Mouse (Mus musculus) intestine, postnatal 0 days (tissue): ENCODE measurements around the gene Lefty1. TPM values are rescaled to one million over a fixed set of nuclear protein-coding genes. Genes with fewer than 3 reads are reported as not detected.

Experiments
- ATAC-seq: fragments of 200-750 bp; cut with Nextera tagmentation; 2 replicates; pipeline ENCODE4 v1.8.0; 2017; ENCODE audit warnings: mild to moderate bottlenecking, moderate TSS enrichment, moderate library complexity
- H3K27ac ChIP-seq: fragments of 300-500 bp; sonication (generic); 2 replicates; pipeline ENCODE4 v1.5.1; 2014; ENCODE audit warnings: mild to moderate bottlenecking, low read depth, low read length, moderate library complexity
- H3K27me3 ChIP-seq: fragments of 300-500 bp; sonication (generic); replicated peaks from 2 replicates; pipeline ENCODE4 v1.6.1; 2014; ENCODE audit warnings: low read length, mixed read lengths; ENCODE audit not compliant: control insufficient read depth, insufficient read depth
- H3K36me3 ChIP-seq: fragments of 300-500 bp; sonication (generic); 2 replicates; pipeline ENCODE4 v1.6.1; 2014; ENCODE audit warnings: mild to moderate bottlenecking, moderate library complexity; ENCODE audit not compliant: control insufficient read depth, insufficient read depth
- H3K4me1 ChIP-seq: fragments of 300-500 bp; sonication (generic); replicated peaks from 2 replicates; pipeline ENCODE4 v1.6.1; 2014; ENCODE audit warnings: antibody characterized with exemption, low read length, mixed read lengths; ENCODE audit not compliant: control insufficient read depth, insufficient read depth
- H3K4me2 ChIP-seq: fragments of 300-500 bp; sonication (generic); replicated peaks from 2 replicates; pipeline ENCODE4 v1.6.1; 2014; ENCODE audit warnings: low read depth, mild to moderate bottlenecking, moderate library complexity
- H3K4me3 ChIP-seq: fragments of 300-500 bp; sonication (generic); 2 replicates; pipeline ENCODE4 v1.5.1; 2014; ENCODE audit warnings: low read depth, low read length
- H3K9ac ChIP-seq: fragments of 300-500 bp; sonication (generic); 2 replicates; pipeline ENCODE4 v1.6.1; 2014; ENCODE audit warnings: mild to moderate bottlenecking, low read depth, low read length
- H3K9me3 ChIP-seq: fragments of 300-500 bp; sonication (generic); 2 replicates; pipeline ENCODE4 v1.6.1; 2016; ENCODE audit warnings: mixed run types; ENCODE audit not compliant: control insufficient read depth
- CTCF ChIP-seq: sonication (generic); IDR thresholded peaks from 2 replicates; pipeline ENCODE4 v1.5.1; 2016; ENCODE audit warnings: low read depth, mild to moderate bottlenecking, control low read depth, antibody characterized with exemption, moderate library complexity
- WGBS: fragments of 180-500 bp; shearing (Covaris S2); extraction: QIAGEN DNeasy Blood & Tissue Kit; methylation state at CpG from one replicate; pipeline ENCODE4 v1.1.7; 2014; 5-methylcytosine and 5-hydroxymethylcytosine counted together
- polyA plus RNA-seq: library from polyadenylated mRNA; unstranded; fragments of >200 nt; fragmentation: Nextera tagmentation; extraction: Ambion mirVana; gene quantifications from 2 replicates; pipeline ENCODE4 v1.2.1, GENCODE M21; 2015

The Lefty1 gene
- polyA plus RNA-seq, 1 experiment from 2014 or later = 0.90 TPM

DNA sequence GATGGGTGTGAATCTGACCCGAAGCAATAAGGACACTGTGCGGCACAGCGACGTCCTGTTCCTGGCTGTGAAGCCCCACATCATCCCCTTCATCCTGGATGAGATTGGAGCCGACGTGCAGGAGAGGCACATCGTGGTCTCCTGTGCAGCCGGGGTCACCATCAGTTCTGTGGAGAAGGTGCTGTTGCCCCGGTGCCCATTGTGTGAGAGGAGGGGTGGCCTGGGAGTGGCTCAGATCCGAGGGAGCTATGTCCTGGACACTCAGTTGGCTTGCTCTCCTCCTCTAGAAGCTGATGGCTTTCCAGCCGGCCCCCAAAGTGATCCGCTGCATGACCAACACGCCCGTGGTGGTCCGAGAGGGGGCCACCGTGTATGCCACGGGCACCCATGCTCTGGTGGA is 28.9 kb upstream of the Lefty1 start:
- no peak overlapping the region for H3K4me3 ChIP-seq
- H3K9me3 ChIP-seq = no peaks in the 10 kb centered on the region
- no peaks in the 10 kb centered on the region for H3K27me3 ChIP-seq
- no peaks in the 10 kb centered on the region; the same call in 1 of the 2 replicates for H3K4me1 ChIP-seq
- ATAC-seq = no peak
- TF ChIP-seq CTCF = no peak
- H3K27ac ChIP-seq = no peak overlapping the region
- H3K9ac ChIP-seq = no peak overlapping the region
- no peak overlapping the region for H3K4me2 ChIP-seq
- H3K36me3 ChIP-seq = peaks cover 13% of the 10 kb centered on the region
- WGBS = 94% methylated on average over 17 of the region's 17 CpGs

DNA sequence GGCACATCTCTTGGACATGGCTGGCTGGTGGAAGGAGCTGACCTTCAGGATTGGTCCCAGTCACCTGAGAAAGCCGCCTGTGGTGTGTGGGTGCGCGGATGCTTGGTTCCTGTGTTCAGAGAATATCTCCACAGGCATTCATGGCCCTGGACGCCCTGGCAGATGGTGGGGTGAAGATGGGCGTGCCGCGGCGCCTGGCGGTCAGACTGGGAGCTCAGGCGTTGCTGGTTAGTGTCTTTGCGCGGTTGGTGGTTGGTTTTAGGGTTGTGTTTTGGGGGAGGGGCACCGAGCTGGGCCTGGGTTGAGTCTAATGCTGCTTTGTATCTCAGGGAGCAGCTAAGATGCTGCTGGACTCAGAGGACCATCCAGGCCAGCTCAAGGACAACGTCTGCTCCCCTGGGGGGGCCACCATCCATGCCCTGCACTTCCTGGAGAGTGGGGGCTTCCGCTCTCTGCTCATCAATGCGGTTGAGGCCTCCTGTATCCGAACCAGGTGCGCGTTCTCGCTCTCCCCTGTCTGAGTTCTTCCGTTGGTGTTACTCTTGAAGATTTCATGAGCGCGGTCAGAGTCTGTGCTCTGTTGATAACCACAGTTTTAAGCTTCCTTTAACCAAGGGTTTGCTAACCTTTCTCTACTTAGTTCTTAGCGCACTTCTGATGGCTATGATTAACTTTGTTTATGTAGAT is 28.2 kb upstream of the Lefty1 start:
- no peak for TF ChIP-seq CTCF
- Histone ChIP-seq H3K36me3 (peaks cover 13% of the 10 kb centered on the region), H3K4me3 (no peak overlapping the region), H3K4me1 (no peaks in the 10 kb centered on the region; the same call in 1 of the 2 replicates), H3K4me2 (no peak overlapping the region), H3K27ac (no peak overlapping the region), H3K9me3 (no peaks in the 10 kb centered on the region), H3K27me3 (no peaks in the 10 kb centered on the region), H3K9ac (no peak overlapping the region)
- WGBS = 91% methylated on average over 24 of the region's 24 CpGs
- ATAC-seq = no peak

DNA sequence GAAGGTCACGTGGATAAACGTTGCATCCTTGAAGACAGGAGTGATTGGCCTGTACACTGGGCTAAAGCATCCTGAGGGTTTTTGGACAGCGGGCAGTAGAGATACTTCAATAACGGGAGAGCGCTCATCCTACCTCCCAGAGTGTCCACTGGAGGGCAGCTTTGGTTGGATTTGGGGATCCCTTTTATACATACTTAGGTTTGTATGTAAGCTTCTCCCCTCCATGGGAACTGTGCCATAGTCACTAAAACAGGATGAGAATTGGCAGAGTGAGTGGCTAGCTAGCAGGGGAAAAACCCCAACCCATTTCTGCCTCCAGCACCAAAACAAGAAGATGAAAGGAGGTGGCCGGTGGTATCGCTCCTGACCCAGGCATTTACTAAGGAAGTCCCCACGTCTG is 23.7 kb upstream of the Lefty1 start:
- Histone ChIP-seq H3K4me1 (no peaks in the 10 kb centered on the region), H3K9ac (no peak overlapping the region), H3K27ac (no peak overlapping the region), H3K27me3 (no peaks in the 10 kb centered on the region), H3K9me3 (no peaks in the 10 kb centered on the region), H3K36me3 (peaks cover 13% of the 10 kb centered on the region), H3K4me3 (no peak overlapping the region), H3K4me2 (0 out of 2 replicates have a peak overlapping the region, but pooled peaks have one; percentile 31)
- no peak for ATAC-seq
- 57% methylated on average over 8 of the region's 8 CpGs for WGBS
- TF ChIP-seq CTCF = peak; percentile 65

DNA sequence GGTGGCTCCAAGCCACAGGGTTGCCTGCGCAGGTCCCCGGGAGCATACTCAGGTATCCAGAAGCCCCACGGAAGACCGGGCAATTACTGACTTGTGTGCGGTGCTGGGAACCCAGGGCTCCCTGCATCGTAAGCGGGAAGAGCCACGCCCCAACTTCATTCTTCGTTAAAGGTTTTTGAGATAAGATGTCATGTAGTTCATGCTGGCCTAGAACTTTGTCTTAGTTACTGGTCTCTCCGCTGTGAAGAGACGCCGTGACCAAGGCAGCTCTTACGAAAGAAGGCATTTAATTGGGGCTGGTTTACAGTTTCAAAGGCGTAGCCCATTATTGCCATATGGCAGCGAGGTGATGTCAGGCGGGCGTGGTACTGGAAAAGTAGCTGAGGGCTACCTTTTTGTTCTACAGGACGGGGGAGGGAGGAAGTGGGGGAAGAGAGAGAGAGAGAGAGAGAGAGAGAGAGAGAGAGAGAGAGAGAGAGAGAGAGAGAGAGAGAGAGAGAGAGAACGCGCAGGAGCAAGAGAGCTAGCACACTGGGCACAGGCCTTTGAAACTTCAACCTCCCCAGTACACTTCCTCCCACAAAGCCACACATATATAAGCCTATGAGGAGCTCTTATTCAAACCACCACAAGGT is 23.1 kb upstream of the Lefty1 start:
- Histone ChIP-seq H3K9ac (no peak overlapping the region), H3K27ac (0 out of 2 replicates have a peak overlapping the region, but pooled peaks have one; percentile 24), H3K9me3 (no peaks in the 10 kb centered on the region), H3K4me2 (peak overlapping the region; percentile 31; the same call in 1 of the 2 replicates), H3K36me3 (peaks cover 10% of the 10 kb centered on the region), H3K4me3 (no peak overlapping the region), H3K4me1 (no peaks in the 10 kb centered on the region), H3K27me3 (no peaks in the 10 kb centered on the region)
- TF ChIP-seq CTCF = no peak
- 30% methylated on average over 20 of the region's 20 CpGs for WGBS
- peak; percentile 85 for ATAC-seq

DNA sequence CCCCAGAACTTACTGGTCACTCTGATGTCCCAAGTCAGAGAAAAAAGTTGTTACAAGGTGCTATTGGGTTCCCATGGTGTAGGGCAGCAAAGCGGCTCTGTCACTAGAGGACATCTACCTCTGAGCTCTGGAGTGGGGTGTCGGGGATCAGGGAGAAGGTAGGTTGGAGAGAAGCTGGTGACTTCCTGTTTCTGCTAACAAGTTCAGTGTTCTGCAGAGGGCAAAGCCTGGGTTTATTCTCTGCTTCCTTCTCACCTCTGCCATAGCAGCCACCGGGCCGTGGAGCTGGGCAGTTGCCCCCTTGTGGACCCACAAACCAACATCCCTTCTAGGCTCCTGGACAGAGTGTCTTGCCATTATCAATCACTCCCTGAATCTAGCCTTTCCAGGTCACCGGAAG is 22.0 kb upstream of the Lefty1 start:
- Histone ChIP-seq H3K9me3 (no peaks in the 10 kb centered on the region), H3K4me3 (no peak overlapping the region), H3K27ac (no peak overlapping the region), H3K27me3 (no peaks in the 10 kb centered on the region), H3K4me2 (no peak overlapping the region), H3K9ac (no peak overlapping the region), H3K4me1 (no peaks in the 10 kb centered on the region), H3K36me3 (0 out of 2 replicates have a peak, but pooled peaks cover 2% of the 10 kb centered on the region)
- no peak for TF ChIP-seq CTCF
- ATAC-seq = no peak
- 83% methylated on average over 5 of the region's 5 CpGs for WGBS

DNA sequence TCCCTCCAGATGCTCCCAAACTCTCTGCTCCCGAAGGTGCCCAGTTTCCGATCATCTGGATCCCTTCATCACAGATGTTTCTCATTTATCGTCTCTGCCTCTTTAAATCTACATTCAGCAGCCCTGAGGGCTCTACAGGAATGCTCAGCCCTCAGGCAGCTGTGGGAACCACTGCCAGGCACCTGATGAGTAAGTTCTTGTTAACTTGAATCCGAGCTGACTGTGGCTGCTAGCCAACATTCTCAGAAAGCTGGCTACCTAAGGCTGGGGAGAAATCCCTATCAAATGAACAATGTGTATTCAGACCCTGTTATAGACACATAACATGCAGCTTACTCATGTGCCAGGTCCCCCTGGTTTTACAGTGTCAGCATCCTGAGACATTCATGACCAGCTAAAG is 21.0 kb upstream of the Lefty1 start:
- Histone ChIP-seq H3K36me3 (no peaks in the 10 kb centered on the region), H3K27ac (no peak overlapping the region), H3K4me3 (no peak overlapping the region), H3K27me3 (no peaks in the 10 kb centered on the region), H3K9me3 (no peaks in the 10 kb centered on the region), H3K9ac (no peak overlapping the region), H3K4me2 (no peak overlapping the region), H3K4me1 (no peaks in the 10 kb centered on the region)
- ATAC-seq = no peak
- 66% methylated on average over 4 of the region's 4 CpGs for WGBS
- TF ChIP-seq CTCF = no peak
